Mouse (Mus musculus) gastrocnemius, adult 8-10 months (tissue): ENCODE measurements around the gene Fga. TPM values are rescaled to one million over a fixed set of nuclear protein-coding genes. Genes with fewer than 3 reads are reported as not detected.

Source experiments
- DNase-seq, 2 experiments: peaks; one replicate each; pipeline ENCODE4 v3.0.0; 2022; ENCODE audit warnings: low spot score in 2 of 2
- total RNA-seq, 4 experiments: library from RNA; stranded (reverse); gene quantifications; 2 replicates each; pipeline ENCODE4 v1.2.4; 2022

The Fga gene
- total RNA-seq, 4 experiments from 2014 or later: 0.94 TPM; not detected in 3

GRCm38 (mm10) chr3:83027546-83028251 is 1.8 kb downstream of the Fga start:
- no peak for DNase-seq

GRCm38 (mm10) chr3:83030331-83030730 is 4.5 kb downstream of the Fga start:
- no peak for DNase-seq

GRCm38 (mm10) chr3:83032746-83033308 is 7.0 kb downstream of the Fga start:
- no peak for DNase-seq

- no peak for DNase-seq
Observed at GRCm38 (mm10) chr3:83033801-83034200, 7.9 kb downstream of the Fga start.

DNA sequence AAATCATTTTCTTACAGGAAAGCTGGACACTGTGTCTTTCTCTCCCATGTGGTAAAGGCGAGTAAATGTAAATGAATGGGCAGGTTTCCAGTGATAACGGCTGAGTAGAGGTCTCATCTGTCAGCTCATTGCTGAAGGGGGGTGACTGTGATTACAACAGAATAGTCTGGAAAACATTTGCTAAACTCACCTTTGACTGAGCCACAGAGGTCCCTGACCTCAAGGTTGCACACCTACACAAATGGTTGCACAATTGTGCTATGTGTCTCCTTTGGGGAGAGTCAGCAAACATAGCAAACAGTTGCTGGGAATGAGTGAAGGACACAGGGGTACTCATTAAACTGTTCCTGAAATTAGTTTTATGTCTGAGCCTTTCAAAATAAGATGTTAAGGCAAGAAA is 13.0 kb downstream of the Fga start:
- no peak for DNase-seq

GRCm38 (mm10) chr3:83039666-83040065 is 13.8 kb downstream of the Fga start:
- DNase-seq: no peak

DNA sequence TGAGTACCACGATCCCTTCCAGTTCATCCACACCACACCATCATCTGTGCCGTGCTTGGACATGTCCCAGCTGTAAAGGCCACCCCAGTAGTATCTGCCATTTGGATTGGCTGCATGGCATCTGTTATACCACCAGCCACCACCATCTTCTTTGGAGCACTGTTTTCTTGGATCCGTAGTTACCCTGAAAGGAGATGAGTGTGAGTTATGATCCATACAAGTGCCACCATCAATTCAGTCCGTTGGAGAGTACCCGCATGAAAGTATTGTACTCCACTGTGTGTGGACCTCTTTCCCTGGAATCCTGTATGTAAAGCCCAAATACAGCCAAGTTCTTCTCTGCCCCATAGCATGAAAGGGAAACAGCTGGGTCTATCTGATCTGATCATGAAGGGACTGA is 16.6 kb downstream of the Fga start:
- DNase-seq: no peak

- DNase-seq: no peak
Observed at GRCm38 (mm10) chr3:83046649-83047048, 20.8 kb downstream of the Fga start.

DNA sequence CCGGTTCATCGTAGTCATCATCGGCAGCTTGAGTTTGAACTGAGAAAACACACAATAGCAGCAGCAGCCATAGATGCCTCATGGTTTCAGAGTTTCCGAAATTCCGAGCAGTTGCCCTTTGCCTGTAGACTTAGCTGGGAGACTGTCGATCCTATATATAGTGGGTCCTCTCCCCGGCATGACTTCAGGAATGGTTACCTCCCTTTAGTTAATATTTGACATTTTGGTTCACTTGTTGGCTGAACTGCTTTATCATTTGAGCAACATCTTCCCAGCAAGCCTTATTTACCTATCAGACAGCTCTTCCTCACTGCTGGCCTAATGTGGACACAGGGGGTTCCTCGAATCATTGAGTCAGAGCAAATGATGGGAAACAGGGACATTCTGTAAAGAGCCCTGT is 23.8 kb downstream of the Fga start, which contains the start of gene Fgb:
Gene Fgb, minus strand, starts transcription at position 184 of the 400 bp plus-strand sequence.
- no peak for DNase-seq

DNA sequence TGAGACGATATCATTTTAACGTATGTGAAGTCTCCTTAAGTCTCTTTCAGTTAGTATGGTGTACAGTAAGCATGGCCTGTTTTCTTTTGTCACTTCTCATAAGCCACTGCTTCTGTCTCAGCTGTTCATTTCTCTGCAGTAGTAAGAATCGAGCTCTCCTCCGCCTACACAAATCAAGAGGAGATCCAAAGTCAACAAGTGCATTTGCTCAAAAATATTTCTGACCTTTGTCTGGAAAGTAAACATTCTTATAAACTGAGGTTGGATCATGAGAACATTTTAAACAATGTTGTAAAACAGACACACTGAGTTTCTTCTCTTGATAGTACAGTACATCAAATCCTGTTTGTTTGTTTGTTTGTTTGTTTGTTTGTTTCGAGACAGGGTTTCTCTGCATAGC is 24.8 kb downstream of the Fga start:
- no peak for DNase-seq

- no peak for DNase-seq
Observed at GRCm38 (mm10) chr3:83052102-83052501, 26.2 kb downstream of the Fga start.

DNA sequence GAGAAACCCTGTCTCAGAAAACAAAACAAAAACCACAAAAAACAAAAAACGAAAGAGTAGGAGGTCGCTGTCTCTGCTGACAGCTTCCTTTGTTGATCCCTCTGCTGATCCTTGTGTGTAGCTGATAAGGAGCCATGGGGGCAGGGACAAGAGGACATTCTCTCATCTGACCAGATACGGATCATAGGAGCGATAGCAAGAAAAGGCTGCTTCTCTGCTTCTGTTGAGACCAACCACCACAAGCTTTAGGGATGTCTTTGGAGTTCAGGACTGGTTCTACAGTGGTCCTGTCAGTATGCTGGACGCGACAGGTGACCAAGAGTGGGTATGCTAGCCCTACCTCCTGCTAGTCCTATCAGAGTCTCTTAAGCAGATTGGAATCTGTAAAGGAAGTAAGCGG is 27.2 kb downstream of the Fga start:
- no peak for DNase-seq

DNA sequence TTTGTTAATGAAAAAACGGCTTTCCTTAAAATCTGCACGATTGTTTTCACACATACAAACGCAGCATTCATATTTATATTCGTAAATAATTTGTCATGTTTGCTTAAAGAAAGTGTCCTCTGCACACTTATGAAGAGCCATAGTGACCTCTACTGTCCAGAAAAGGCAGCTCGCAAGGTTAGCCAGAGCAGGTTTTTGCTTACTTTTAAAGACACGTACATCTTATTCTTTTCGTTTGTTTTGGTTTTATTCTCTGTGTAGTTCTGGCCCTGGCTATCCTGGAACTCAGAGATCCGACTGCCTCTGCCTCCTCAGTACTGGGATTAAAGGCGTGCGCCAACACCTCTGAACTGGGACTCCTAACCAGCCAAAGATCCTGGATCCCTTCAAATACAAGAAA is 27.9 kb downstream of the Fga start:
- no peak for DNase-seq

- no peak for DNase-seq
Observed at GRCm38 (mm10) chr3:83054759-83055158, 28.9 kb downstream of the Fga start.

DNA sequence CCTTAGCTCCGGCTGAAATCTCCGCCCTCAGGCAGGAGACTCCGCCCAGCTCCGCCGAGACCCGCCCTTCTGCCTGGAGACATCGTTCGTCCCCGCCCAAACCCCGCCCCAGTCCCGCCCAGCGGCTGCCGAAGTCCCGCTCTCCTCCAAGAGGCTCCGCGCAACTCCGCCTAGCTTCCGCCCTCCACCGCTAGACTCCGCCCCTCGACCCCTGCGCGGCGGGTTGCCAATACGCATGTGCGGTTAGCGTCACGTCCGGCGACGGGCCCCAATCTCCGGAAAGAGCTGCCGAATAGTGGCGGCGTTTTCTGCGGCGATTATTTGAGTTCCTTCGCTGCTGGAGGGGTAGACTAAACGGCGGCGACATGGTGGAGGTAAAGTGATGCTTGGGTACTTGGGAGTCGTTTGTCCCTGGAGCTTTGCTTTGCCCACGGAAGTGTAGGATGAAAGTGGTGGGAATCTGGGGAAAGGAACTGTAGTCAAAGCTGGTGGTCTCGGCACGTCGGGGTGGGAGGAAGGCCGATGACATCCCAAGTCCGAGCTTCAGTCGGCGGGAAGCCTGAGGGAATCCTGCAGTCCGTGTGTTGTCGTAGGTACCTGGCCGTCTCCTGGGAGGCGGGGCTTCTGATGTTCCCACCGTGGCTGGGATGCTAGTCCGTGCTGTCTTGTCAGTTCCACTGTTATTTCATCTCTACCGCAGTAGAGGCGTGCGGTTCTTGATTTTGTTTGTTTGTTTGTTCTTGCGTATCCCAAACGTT is 29.6 kb downstream of the Fga start, which contains the start of gene Plrg1:
Gene Plrg1, plus strand, starts transcription at position 242 of the 758 bp plus-strand sequence.
- DNase-seq: peak; percentile 97 to 98

DNA sequence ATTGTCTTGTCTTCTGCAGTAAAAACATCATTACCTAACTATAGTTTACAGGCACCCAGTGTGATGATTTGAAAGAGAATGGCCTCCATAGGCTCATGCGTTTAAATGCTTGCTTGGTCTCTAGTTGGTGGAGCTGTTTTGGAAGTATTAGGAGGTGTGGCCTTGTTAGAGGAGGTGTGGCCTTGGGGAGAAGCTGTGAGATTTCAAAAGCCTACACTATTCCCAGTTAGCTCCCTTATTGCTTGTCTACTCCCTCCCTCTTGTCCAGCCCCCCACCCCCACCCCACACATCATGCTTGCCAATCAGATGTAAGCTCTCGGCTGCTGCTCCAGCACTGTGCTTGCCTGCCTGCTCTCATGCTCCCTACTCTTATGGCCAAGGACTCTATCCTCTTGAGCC is 31.2 kb downstream of the Fga start:
- DNase-seq: no peak

DNA sequence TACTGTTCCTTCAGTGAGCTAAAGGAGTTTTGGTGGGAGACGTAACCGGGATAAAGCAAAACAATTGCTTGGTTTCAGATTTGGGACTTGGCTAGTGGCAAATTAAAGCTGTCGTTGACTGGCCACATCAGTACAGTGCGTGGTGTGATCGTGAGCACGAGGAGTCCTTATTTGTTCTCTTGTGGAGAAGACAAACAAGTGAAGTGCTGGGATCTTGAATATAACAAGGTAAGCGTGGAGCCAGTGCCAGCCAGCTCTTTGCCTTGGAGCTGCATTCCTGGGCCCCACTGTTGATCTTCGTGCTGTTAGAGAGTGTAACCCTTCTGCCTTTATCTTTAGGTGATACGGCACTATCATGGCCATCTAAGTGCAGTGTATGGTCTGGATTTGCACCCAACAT is 42.0 kb downstream of the Fga start:
- no peak for DNase-seq

GRCm38 (mm10) chr3:83068869-83069268 is 43.0 kb downstream of the Fga start:
- DNase-seq: no peak

DNA sequence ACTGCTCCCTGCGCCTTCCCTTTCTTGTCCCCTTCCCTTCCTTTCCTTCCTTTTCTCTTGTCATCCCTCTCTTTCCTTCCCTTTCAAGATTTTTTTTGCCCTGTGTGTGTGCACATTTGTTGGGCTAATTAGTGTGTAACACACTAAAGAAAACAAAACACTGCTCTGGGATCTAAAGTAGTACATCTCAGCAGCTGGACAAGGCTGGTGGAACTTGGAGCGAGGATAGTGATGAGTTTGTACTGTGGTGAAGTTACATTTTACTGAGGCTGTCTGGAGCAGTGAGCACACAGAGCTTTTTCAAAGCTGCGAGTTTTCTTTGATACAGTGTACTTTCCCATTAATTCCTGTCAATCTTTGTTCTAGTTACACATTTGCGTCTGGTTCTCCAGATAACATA is 44.4 kb downstream of the Fga start:
- DNase-seq: no peak

DNA sequence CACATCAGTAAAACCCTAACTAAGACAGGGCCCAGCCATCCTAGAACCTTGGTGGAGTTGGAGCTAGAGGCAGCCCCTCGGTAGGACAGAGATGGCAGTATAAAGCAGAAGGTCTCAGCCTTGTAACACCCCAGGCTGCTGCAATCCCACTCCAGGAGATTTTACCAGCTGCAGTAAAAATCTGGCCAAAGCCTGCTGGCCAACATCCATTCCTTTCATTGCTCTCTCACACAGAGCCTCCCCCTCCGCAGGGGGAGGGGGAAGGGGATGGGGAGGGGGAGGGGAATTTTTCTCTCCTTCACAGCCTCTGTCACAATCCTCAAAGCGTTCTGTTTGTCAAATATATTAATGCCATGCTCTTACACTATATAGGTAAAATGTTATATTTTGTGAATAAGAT is 50.7 kb downstream of the Fga start:
- DNase-seq: no peak

- DNase-seq: peak; percentile 19 to 30
Observed at GRCm38 (mm10) chr3:83080567-83081055, 54.7 kb downstream of the Fga start.
